ENCODE assay signal across 24 mouse cellular contexts in the genomic region with DNA sequence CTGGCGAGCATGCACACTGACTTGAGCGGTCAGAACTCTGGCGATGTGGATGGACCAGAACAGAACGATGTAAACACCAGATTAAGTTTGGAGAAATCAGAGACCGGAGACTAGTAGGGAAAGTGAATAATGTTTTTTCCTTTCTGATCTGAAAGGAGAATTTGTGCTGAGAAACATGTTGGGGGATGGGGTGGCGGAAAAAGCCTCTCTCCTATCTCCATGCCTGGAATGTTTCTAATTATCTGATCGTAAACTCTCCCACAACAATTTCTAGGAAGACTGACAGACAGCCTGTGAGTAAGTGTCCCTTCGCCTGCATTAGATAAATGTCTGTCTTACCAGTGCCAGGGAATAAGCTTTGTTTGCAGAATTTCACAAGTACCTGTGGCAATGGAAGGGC. TPM values are rescaled to one million over a fixed set of nuclear protein-coding genes. Genes with fewer than 3 reads are reported as not detected.
A peak's percentile ranks its signal among the peaks of the same experiment; 100 is the strongest.
DNase-seq lines count a peak whose midpoint lies in the region; ATAC-seq and TF ChIP-seq lines count a peak whose summit lies in the region.
"Had no signal": no experiment of that assay in that cellular context is flagged by ENCODE, and none has a peak within 500 bp of the region (broad histone marks: within the 10 kb centered on the region; RNA-seq: fewer than 3 reads in every experiment).

No protein-coding gene starts in this region.

- H3K9ac ChIP-seq in heart, embryonic 12.5 days, result no peak overlapping the region
- no peak overlapping the region for H3K9ac ChIP-seq in kidney, postnatal 0 days (ENCODE audit: low read depth, low read length)
- no peak overlapping the region for H3K9ac ChIP-seq in forebrain, embryonic 12.5 days
- H3K9ac ChIP-seq: forebrain, embryonic 13.5 days; hindbrain, embryonic 15.5 days; limb, embryonic 15.5 days; liver, embryonic 15.5 days; midbrain, embryonic 13.5 days; neural tube, embryonic 13.5 days had no signal

- ATAC-seq in heart, embryonic 12.5 days (ENCODE audit: insufficient number of reproducible peaks, low FRiP score), result no peak
- ATAC-seq in kidney, postnatal 0 days (replicated peaks; ENCODE audit: low FRiP score, low read depth), result no peak
- ATAC-seq in forebrain, embryonic 12.5 days (ENCODE audit: low FRiP score), result no peak
- ATAC-seq: forebrain, embryonic 13.5 days; intestine, embryonic 16.5 days; midbrain, embryonic 13.5 days; Patski had no signal

- no peak overlapping the region for H3K27ac ChIP-seq in heart, embryonic 12.5 days (ENCODE audit: poor library complexity, severe bottlenecking)
- 0 out of 2 replicates have a peak overlapping the region, but pooled peaks have one; percentile 15 for H3K27ac ChIP-seq in kidney, postnatal 0 days
- H3K27ac ChIP-seq in forebrain, embryonic 12.5 days, result no peak overlapping the region
- H3K27ac ChIP-seq: forebrain, embryonic 13.5 days; hindbrain, embryonic 15.5 days; limb, embryonic 15.5 days; liver, embryonic 15.5 days; midbrain, embryonic 13.5 days; neural tube, embryonic 13.5 days had no signal

- WGBS in heart, embryonic 12.5 days, result 20% methylated on average over 8 of the region's 8 CpGs
- 38% methylated on average over 8 of the region's 8 CpGs for WGBS in kidney, postnatal 0 days
- 82% methylated on average over 8 of the region's 8 CpGs for WGBS in forebrain, embryonic 12.5 days

- no peak for TF ChIP-seq CTCF in kidney, postnatal 0 days (IDR thresholded peaks at IDR 0.05; ENCODE audit: low read depth)

- no peak overlapping the region for H3K4me3 ChIP-seq in heart, embryonic 12.5 days
- no peak overlapping the region for H3K4me3 ChIP-seq in kidney, postnatal 0 days (replicated peaks; ENCODE audit: low read depth, low read length)
- H3K4me3 ChIP-seq in forebrain, embryonic 12.5 days (replicated peaks), result no peak overlapping the region
- H3K4me3 ChIP-seq: forebrain, embryonic 13.5 days; hindbrain, embryonic 15.5 days; limb, embryonic 15.5 days; liver, embryonic 15.5 days; midbrain, embryonic 13.5 days; neural tube, embryonic 13.5 days had no signal

- no peak for DNase-seq in heart, adult 9 months (ENCODE audit: low spot score in 2 of 2)
- peak; percentile 64 for DNase-seq in kidney, postnatal 0 days (ENCODE audit: low spot score)
- DNase-seq in kidney, postnatal 36 days, result no peak
- DNase-seq in adipocyte (ENCODE audit: low spot score), result peak; percentile 73
- DNase-seq in fat pad, adult 2 months (ENCODE audit: extremely low read depth, low read depth, low spot score), result peak; percentile 45
- no peak for DNase-seq in adrenal gland, postnatal 36 days
- DNase-seq: adrenal gland, postnatal 10 days; cerebellum, adult 9-11 months; gastrocnemius, postnatal 14 days; heart, postnatal 14 days; lung, postnatal 10 days; spleen, adult 18-20 months; thymus, postnatal 36 days had no signal

- H3K27me3 ChIP-seq in heart, embryonic 12.5 days (replicated peaks), result peaks cover 3% of the 10 kb centered on the region; the same call in 1 of the 2 replicates
- H3K27me3 ChIP-seq in kidney, postnatal 0 days (ENCODE audit: insufficient read depth, low read length), result no peaks in the 10 kb centered on the region
- H3K27me3 ChIP-seq in forebrain, embryonic 12.5 days, result peaks cover 18% of the 10 kb centered on the region
- H3K27me3 ChIP-seq: hindbrain, embryonic 15.5 days; Patski had no signal

- no peaks in the 10 kb centered on the region for H3K36me3 ChIP-seq in heart, embryonic 12.5 days
- H3K36me3 ChIP-seq in kidney, postnatal 0 days (ENCODE audit: insufficient read depth, low read length), result no peaks in the 10 kb centered on the region
- no peaks in the 10 kb centered on the region for H3K36me3 ChIP-seq in forebrain, embryonic 12.5 days (replicated peaks)
- H3K36me3 ChIP-seq: hindbrain, embryonic 15.5 days; limb, embryonic 15.5 days; liver, embryonic 15.5 days; midbrain, embryonic 13.5 days; neural tube, embryonic 13.5 days had no signal

- peaks cover 29% of the 10 kb centered on the region for H3K4me1 ChIP-seq in heart, embryonic 12.5 days (replicated peaks)
- H3K4me1 ChIP-seq in kidney, postnatal 0 days (replicated peaks; ENCODE audit: insufficient read depth, low read length), result peaks cover 13% of the 10 kb centered on the region; the same call in 1 of the 2 replicates
- H3K4me1 ChIP-seq in forebrain, embryonic 12.5 days, result peaks cover 20% of the 10 kb centered on the region
- H3K4me1 ChIP-seq: forebrain, embryonic 13.5 days; liver, embryonic 15.5 days had no signal

- no peaks in the 10 kb centered on the region for H3K9me3 ChIP-seq in heart, embryonic 12.5 days (replicated peaks)
- H3K9me3 ChIP-seq in kidney, postnatal 0 days (replicated peaks; ENCODE audit: low read length), result no peaks in the 10 kb centered on the region
- no peaks in the 10 kb centered on the region for H3K9me3 ChIP-seq in forebrain, embryonic 12.5 days
- H3K9me3 ChIP-seq: forebrain, embryonic 13.5 days; hindbrain, embryonic 15.5 days; limb, embryonic 15.5 days; liver, embryonic 15.5 days; midbrain, embryonic 13.5 days; neural tube, embryonic 13.5 days had no signal

- H3K4me2 ChIP-seq in heart, embryonic 12.5 days, result peak overlapping the region; percentile 10
- 0 out of 2 replicates have a peak overlapping the region, but pooled peaks have one; percentile 2 for H3K4me2 ChIP-seq in kidney, postnatal 0 days (ENCODE audit: low read length)
- no peak overlapping the region for H3K4me2 ChIP-seq in forebrain, embryonic 12.5 days
- H3K4me2 ChIP-seq: forebrain, embryonic 13.5 days; hindbrain, embryonic 15.5 days; limb, embryonic 15.5 days; liver, embryonic 15.5 days; midbrain, embryonic 13.5 days; neural tube, embryonic 13.5 days had no signal

RNA-seq across cellular contexts. Expression of a gene that starts 16.1 kb away (rescaled TPM):
- 1.4 and 1.5 TPM in 2 replicates for polyA plus RNA-seq in heart, embryonic 12.5 days (2016; fragmentation: Nextera tagmentation; extraction: Ambion mirVana)
- 12.3 and 13.8 TPM in 2 replicates for polyA plus RNA-seq in kidney, postnatal 0 days (2015; fragmentation: Nextera tagmentation; extraction: Ambion mirVana)
- 10 to 100 TPM; 33.9 to 38.1 TPM for total RNA-seq in adrenal gland, postnatal 36 days (2021)
- polyA plus RNA-seq in forebrain, embryonic 12.5 days (2016; fragmentation: Nextera tagmentation; extraction: Ambion mirVana), result 3.5 and 3.9 TPM in 2 replicates
- total RNA-seq: megakaryocyte progenitor cell, adult 5-6 weeks had no signal

Comparison
In these comparisons a context has a peak if more than half of its experiments do, and no peak if none do; other contexts are left out.
1. DNase-seq: peak in kidney, postnatal 0 days (single experiment), adipocyte (single experiment) and fat pad, adult 2 months (single experiment); none in heart, adult 9 months (0 of 2), kidney, postnatal 36 days (0 of 2) and adrenal gland, postnatal 36 days (0 of 2).